Mouse (Mus musculus) layer of hippocampus, postnatal 36 days (tissue): Measurements from ENCODE around the gene Stpg2. TPM values are rescaled to one million over a fixed set of nuclear protein-coding genes. Genes with fewer than 3 reads are reported as not detected.

ENCODE experiments used
- total RNA-seq, 2 experiments: library from RNA; stranded (reverse); gene quantifications; 2 replicates each; pipeline ENCODE4 v1.2.3; 2021

The Stpg2 gene
- total RNA-seq, 2 experiments from 2014 or later: 0.17 TPM; not detected in 1

Other genes with a start within 250 kb of the Stpg2 start
- gene Rap1gds1, start 130.5 kb upstream of the Stpg2 start, total RNA-seq: 100 to 1,000 TPM; 211 to 222 TPM